In genomic region chr14:118161751-118162150, GRCm38 (mm10) we compare ENCODE assay signal across 17 mouse cellular contexts.
"Had no signal": no experiment of that assay in that cellular context is flagged by ENCODE, and none has a peak within 500 bp of the region (broad histone marks: within the 10 kb centered on the region; RNA-seq: fewer than 3 reads in every experiment).

No protein-coding gene starts in this region.

- H3K9ac ChIP-seq: liver, postnatal 0 days; lung, embryonic 15.5 days; midbrain, embryonic 13.5 days; midbrain, embryonic 15.5 days; neural tube, embryonic 12.5 days; stomach, embryonic 15.5 days had no signal

- H3K4me1 ChIP-seq: lung, embryonic 15.5 days; midbrain, embryonic 13.5 days; midbrain, embryonic 15.5 days; neural tube, embryonic 12.5 days; stomach, embryonic 15.5 days had no signal

- H3K27ac ChIP-seq: lung, embryonic 15.5 days; macrophage; midbrain, embryonic 13.5 days; midbrain, embryonic 15.5 days; neural tube, embryonic 12.5 days; stomach, embryonic 15.5 days had no signal

- H3K9me3 ChIP-seq: lung, embryonic 15.5 days; megakaryocyte, embryonic 14.5 days; midbrain, embryonic 13.5 days; midbrain, embryonic 15.5 days; neural tube, embryonic 12.5 days; stomach, embryonic 15.5 days had no signal

- H3K4me2 ChIP-seq: lung, embryonic 15.5 days; midbrain, embryonic 11.5 days; midbrain, embryonic 13.5 days; midbrain, embryonic 15.5 days; neural tube, embryonic 12.5 days; stomach, embryonic 15.5 days had no signal

- H3K4me3 ChIP-seq: lung, embryonic 15.5 days; megakaryocyte, embryonic 14.5 days; midbrain, embryonic 13.5 days; midbrain, embryonic 15.5 days; neural tube, embryonic 12.5 days; stomach, embryonic 15.5 days had no signal

- ATAC-seq: liver, postnatal 0 days; lung, postnatal 0 days; midbrain, embryonic 13.5 days; midbrain, embryonic 15.5 days had no signal

- H3K27me3 ChIP-seq: lung, embryonic 15.5 days; megakaryocyte, embryonic 14.5 days; midbrain, embryonic 13.5 days; midbrain, embryonic 15.5 days; neural tube, embryonic 12.5 days; stomach, embryonic 15.5 days had no signal

- DNase-seq: liver, postnatal 0 days; lung, adult 2 months; lung, postnatal 14 days; lung, postnatal 36 days; right cerebral cortex, postnatal 14 days; thymus, adult 18-20 months; thymus, postnatal 14 days; thymus, postnatal 36 days had no signal
